Mouse (Mus musculus) liver, postnatal 0 days (tissue): ENCODE measurements around the gene Atp13a1. TPM values are rescaled to one million over a fixed set of nuclear protein-coding genes. Genes with fewer than 3 reads are reported as not detected.
A peak's percentile ranks its signal among the peaks of the same experiment; 100 is the strongest.

Source experiments
- ATAC-seq: fragments of 200-750 bp; cut with Nextera tagmentation; 2 replicates; pipeline ENCODE4 v1.8.0; 2017; ENCODE audit warnings: mild to moderate bottlenecking, moderate library complexity
- DNase-seq: peaks from one replicate; pipeline ENCODE4 v3.0.0-alpha.2; 2016
- H3K27ac ChIP-seq: fragments of 300-500 bp; sonication (generic); 2 replicates; pipeline ENCODE4 v1.5.1; 2014; ENCODE audit warnings: antibody characterized with exemption, moderate library complexity, mild to moderate bottlenecking, low read depth
- H3K27me3 ChIP-seq: fragments of 300-500 bp; sonication (generic); 2 replicates; pipeline ENCODE4 v1.6.1; 2014; ENCODE audit warnings: low read length, control low read depth, mixed read lengths; ENCODE audit not compliant: insufficient read depth
- H3K36me3 ChIP-seq: fragments of 300-500 bp; sonication (generic); replicated peaks from 2 replicates; pipeline ENCODE4 v1.6.1; 2014; ENCODE audit warnings: mild to moderate bottlenecking, control low read depth, low read length, moderate library complexity, mixed read lengths; ENCODE audit not compliant: insufficient read depth
- H3K4me1 ChIP-seq: fragments of 300-500 bp; sonication (generic); 2 replicates; pipeline ENCODE4 v1.6.1; 2014; ENCODE audit warnings: antibody characterized with exemption, mild to moderate bottlenecking, control low read depth; ENCODE audit not compliant: insufficient read depth
- H3K4me2 ChIP-seq: fragments of 300-500 bp; sonication (generic); 2 replicates; pipeline ENCODE4 v1.6.1; 2014; ENCODE audit warnings: low read depth, mild to moderate bottlenecking, low read length, moderate library complexity, mixed read lengths
- H3K4me3 ChIP-seq: fragments of 300-500 bp; sonication (generic); 2 replicates; pipeline ENCODE4 v1.5.1; 2014; ENCODE audit warnings: low read depth, low read length
- H3K9ac ChIP-seq: fragments of 300-500 bp; sonication (generic); replicated peaks from 2 replicates; pipeline ENCODE4 v1.6.1; 2014; ENCODE audit warnings: mild to moderate bottlenecking, moderate library complexity
- H3K9me3 ChIP-seq: fragments of 300-500 bp; sonication (generic); 2 replicates; pipeline ENCODE4 v1.6.1; 2016; ENCODE audit warnings: mild to moderate bottlenecking, control low read depth, low read length, mixed read lengths
- CTCF ChIP-seq: sonication (generic); IDR thresholded peaks from 2 replicates; pipeline ENCODE4 v1.5.1; 2016; ENCODE audit warnings: antibody characterized with exemption, low read depth
- EP300 ChIP-seq: IDR thresholded peaks from 2 replicates; pipeline ENCODE4 v1.6.1; 2016; ENCODE audit warnings: antibody characterized with exemption, low read depth, mild to moderate bottlenecking
- WGBS: fragments of 180-500 bp; shearing (Covaris S2); extraction: QIAGEN DNeasy Blood & Tissue Kit; methylation state at CpG from one replicate; pipeline ENCODE4 v1.1.7; 2014; ENCODE audit not compliant: insufficient replicate concordance; 5-methylcytosine and 5-hydroxymethylcytosine counted together
- polyA plus RNA-seq: library from polyadenylated mRNA; unstranded; fragments of >200 nt; fragmentation: Nextera tagmentation; extraction: Ambion mirVana; gene quantifications from 2 replicates; pipeline ENCODE4 v1.2.1, GENCODE M21; 2015

Gene Atp13a1
- polyA plus RNA-seq, 1 experiment from 2014 or later, result 13.8 TPM

- H3K9ac ChIP-seq, result no peak overlapping the region
- no peak for DNase-seq
- no peak overlapping the region for H3K4me3 ChIP-seq
- no peaks in the 10 kb centered on the region for H3K4me1 ChIP-seq
- H3K4me2 ChIP-seq, result no peak overlapping the region
- H3K27me3 ChIP-seq, result no peaks in the 10 kb centered on the region
- H3K27ac ChIP-seq, result no peak overlapping the region
- WGBS, result 88% methylated on average over 4 of the region's 4 CpGs
- H3K9me3 ChIP-seq, result peaks cover 9% of the 10 kb centered on the region
- ATAC-seq, result no peak
- TF ChIP-seq CTCF, result no peak
- no peak for TF ChIP-seq EP300
- H3K36me3 ChIP-seq, result peaks cover 60% of the 10 kb centered on the region
Measured at GRCm38 (mm10) chr8:69761814-69762445, 29.0 kb upstream of the Atp13a1 start.

GRCm38 (mm10) chr8:69771221-69771620, 19.7 kb upstream of the Atp13a1 start:
- TF ChIP-seq CTCF (no peak), EP300 (no peak)
- no peak overlapping the region for H3K4me2 ChIP-seq
- 0 out of 2 replicates have a peak overlapping the region, but pooled peaks have one; percentile 22 for H3K27ac ChIP-seq
- H3K9me3 ChIP-seq, result peaks cover 11% of the 10 kb centered on the region
- ATAC-seq (no peak), DNase-seq (no peak)
- no peaks in the 10 kb centered on the region for H3K27me3 ChIP-seq
- H3K9ac ChIP-seq, result no peak overlapping the region
- WGBS, result 69% methylated on average over 9 of the region's 9 CpGs
- no peak overlapping the region for H3K4me3 ChIP-seq
- peaks cover 13% of the 10 kb centered on the region for H3K4me1 ChIP-seq
- peaks cover 29% of the 10 kb centered on the region for H3K36me3 ChIP-seq

DNA sequence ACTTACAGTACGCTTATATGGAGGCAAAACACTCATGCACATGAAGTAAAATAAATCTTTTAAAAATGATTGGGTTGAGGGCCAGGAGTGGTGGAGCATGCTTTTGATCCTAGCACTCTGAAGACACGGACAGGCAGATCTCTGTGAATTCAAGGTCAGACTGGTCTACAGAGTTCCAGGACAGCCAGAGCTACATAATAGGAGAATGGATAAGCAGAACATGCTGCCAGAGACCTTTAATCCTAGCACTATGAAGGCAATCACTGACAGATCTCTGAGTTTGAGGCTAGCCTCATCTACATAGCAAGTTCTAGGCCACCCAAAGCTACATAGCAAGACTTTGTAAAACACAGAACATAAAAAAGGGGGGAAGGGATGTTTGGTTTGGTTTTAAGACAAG, 18.9 kb upstream of the Atp13a1 start:
- Histone ChIP-seq H3K27me3 (no peaks in the 10 kb centered on the region), H3K4me2 (no peak overlapping the region), H3K9me3 (peaks cover 6% of the 10 kb centered on the region; the same call in 1 of the 2 replicates), H3K9ac (no peak overlapping the region), H3K4me3 (no peak overlapping the region), H3K4me1 (peaks cover 13% of the 10 kb centered on the region), H3K36me3 (peaks cover 20% of the 10 kb centered on the region), H3K27ac (no peak overlapping the region)
- WGBS, result 81% methylated on average over 2 of the region's 2 CpGs
- DNase-seq, result no peak
- TF ChIP-seq EP300 (no peak), CTCF (no peak)
- no peak for ATAC-seq

DNA sequence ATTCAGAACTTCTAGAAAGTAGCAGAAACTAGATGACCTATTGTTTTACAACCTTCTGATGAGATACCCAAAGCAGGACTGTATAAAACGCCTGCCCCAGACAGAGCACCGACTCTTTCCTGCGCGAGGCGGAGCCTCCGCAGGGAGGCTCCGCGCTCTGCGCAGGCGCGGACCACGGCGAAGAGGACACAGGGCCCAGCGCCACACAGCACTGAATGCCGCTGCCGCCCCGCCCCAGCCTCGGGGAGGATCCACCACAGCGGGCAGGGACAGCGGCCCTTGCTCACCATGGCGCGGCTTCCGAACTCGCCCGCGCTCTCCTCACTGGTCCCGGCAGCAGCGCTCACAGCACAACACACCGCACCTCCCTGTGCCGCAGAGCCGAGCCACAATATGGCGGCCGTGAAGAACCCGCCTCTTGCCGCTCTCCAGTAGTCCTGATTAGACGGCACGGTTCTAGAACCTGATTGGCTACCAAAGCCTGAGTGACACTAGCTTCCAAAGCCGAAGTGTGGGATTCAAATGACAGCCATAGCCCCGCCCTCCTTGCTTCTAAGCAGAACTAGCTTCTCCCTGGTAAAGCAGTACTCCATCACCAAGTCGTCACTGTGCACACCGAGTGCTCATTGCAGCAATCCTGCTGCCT, 16.3 kb upstream of the Atp13a1 start, which contains the start of gene Gm20422:
Gene Gm20422, minus strand, starts transcription at position 384 of the 646 bp plus-strand sequence.
- Histone ChIP-seq H3K4me2 (peak within 1 kb of the TSS; percentile 75), H3K27ac (peak within 1 kb of the TSS; percentile 98), H3K4me1 (peaks cover 13% of the 10 kb centered on the region), H3K9me3 (no peaks in the 10 kb centered on the region), H3K9ac (peak within 1 kb of the TSS; percentile 81), H3K36me3 (peaks cover under 1% of the 10 kb centered on the region; the same call in 1 of the 2 replicates), H3K27me3 (no peaks in the 10 kb centered on the region), H3K4me3 (peak within 1 kb of the TSS; percentile 75)
- 0% methylated on average over 41 of the region's 41 CpGs for WGBS
- peak; percentile 91 for DNase-seq
- no peak for TF ChIP-seq CTCF
- TF ChIP-seq EP300, result no peak
- peak; percentile 99 for ATAC-seq

- Histone ChIP-seq H3K27me3 (no peaks in the 10 kb centered on the region), H3K4me3 (peak overlapping the region; percentile 75), H3K27ac (peak overlapping the region; percentile 98; the same call in 1 of the 2 replicates), H3K9me3 (no peaks in the 10 kb centered on the region), H3K4me1 (peaks cover 13% of the 10 kb centered on the region), H3K9ac (peak overlapping the region; percentile 81; the same call in 1 of the 2 replicates), H3K36me3 (no peaks in the 10 kb centered on the region), H3K4me2 (peak overlapping the region; percentile 60)
- WGBS, result 48% methylated on average over 2 of the region's 2 CpGs
- ATAC-seq (no peak), DNase-seq (no peak)
- TF ChIP-seq EP300 (no peak), CTCF (no peak)
Measured at GRCm38 (mm10) chr8:69775149-69775534, 15.8 kb upstream of the Atp13a1 start.

DNA sequence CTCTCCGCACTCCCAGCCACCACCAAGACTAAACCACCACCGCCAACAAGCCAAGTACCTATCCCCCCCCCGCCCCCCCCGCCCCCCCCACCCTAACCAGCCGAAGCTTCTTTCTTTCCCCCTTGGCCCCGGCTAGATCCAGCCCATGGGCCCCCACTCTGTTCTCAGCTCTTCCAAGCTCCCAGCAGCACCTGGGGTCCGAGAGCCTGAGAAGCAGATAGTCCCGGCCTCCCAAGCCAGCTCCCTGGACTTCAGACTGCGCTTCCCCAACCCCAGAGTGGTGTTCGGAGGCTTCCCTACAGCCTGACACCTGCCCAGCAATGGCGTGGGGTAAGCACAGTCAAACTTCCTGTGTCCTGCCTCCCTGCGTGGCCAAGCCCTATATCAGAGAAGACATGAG, 13.9 kb upstream of the Atp13a1 start:
- no peak overlapping the region for H3K4me3 ChIP-seq
- no peak for ATAC-seq
- H3K27me3 ChIP-seq, result no peaks in the 10 kb centered on the region
- TF ChIP-seq EP300 (no peak), CTCF (no peak)
- H3K4me1 ChIP-seq, result peaks cover 13% of the 10 kb centered on the region
- H3K27ac ChIP-seq, result no peak overlapping the region
- H3K4me2 ChIP-seq, result no peak overlapping the region
- no peaks in the 10 kb centered on the region for H3K9me3 ChIP-seq
- WGBS, result 61% methylated on average over 11 of the region's 12 CpGs
- DNase-seq, result no peak
- H3K36me3 ChIP-seq, result no peaks in the 10 kb centered on the region
- H3K9ac ChIP-seq, result no peak overlapping the region
